Mouse (Mus musculus): ENCODE results near the gene Wdr1. TPM values are rescaled to one million over a fixed set of nuclear protein-coding genes. Genes with fewer than 3 reads are reported as not detected.

Gene Wdr1
- polyA plus RNA-seq, 1 experiment from 2014 or later, result 149 TPM

Other genes with a start within 250 kb of the Wdr1 start
- gene Drd5, start 243.9 kb downstream of the Wdr1 start, polyA plus RNA-seq (2016; fragmentation: Nextera tagmentation; extraction: Ambion mirVana), result not detected in 2 replicates
- gene Slc2a9, start 60.1 kb downstream of the Wdr1 start, polyA plus RNA-seq (2016; fragmentation: Nextera tagmentation; extraction: Ambion mirVana), result 0.24 and 0.37 TPM in 2 replicates
- 40.5 and 41.8 TPM in 2 replicates for gene Zfp518b, start 121.6 kb upstream of the Wdr1 start, polyA plus RNA-seq (2016; fragmentation: Nextera tagmentation; extraction: Ambion mirVana)